Mouse (Mus musculus) G1E (cell line): Measurements from ENCODE around the gene Tns4.

Source experiments
- CTCF ChIP-seq: IDR thresholded peaks from 2 replicates; pipeline ENCODE4 v1.5.1; 2012; ENCODE audit warnings: low read depth, low read length, inconsistent platforms, mixed read lengths
- GATA1 ChIP-seq: IDR thresholded peaks from 2 replicates; pipeline ENCODE4 v1.6.1; 2012; ENCODE audit warnings: borderline replicate concordance, low read length, inconsistent platforms, mixed read lengths
- GATA2 ChIP-seq: IDR thresholded peaks from 2 replicates; pipeline ENCODE4 v1.6.1; 2012; ENCODE audit warnings: low read depth, low read length, inconsistent platforms, borderline replicate concordance
- POLR2AphosphoS5 ChIP-seq: IDR thresholded peaks from 2 replicates; pipeline ENCODE4 v1.6.1; 2012; ENCODE audit warnings: low read depth, low read length, inconsistent platforms; ENCODE audit not compliant: insufficient replicate concordance
- TAL1 ChIP-seq: conservative IDR thresholded peaks from 2 replicates; pipeline ENCODE4 v1.6.1; 2012; ENCODE audit warnings: low read depth, low read length, inconsistent platforms, mixed read lengths

- TF ChIP-seq CTCF = no peak
- no peak for TF ChIP-seq GATA1
- no peak for TF ChIP-seq TAL1
- no peak for TF ChIP-seq POLR2AphosphoS5
- no peak for TF ChIP-seq GATA2
Observed at GRCm38 (mm10) chr11:99129287-99129686, 40.2 kb upstream of the Tns4 start.
